Comparison of ENCODE assay signal across 35 mouse cellular contexts in the genomic region with DNA sequence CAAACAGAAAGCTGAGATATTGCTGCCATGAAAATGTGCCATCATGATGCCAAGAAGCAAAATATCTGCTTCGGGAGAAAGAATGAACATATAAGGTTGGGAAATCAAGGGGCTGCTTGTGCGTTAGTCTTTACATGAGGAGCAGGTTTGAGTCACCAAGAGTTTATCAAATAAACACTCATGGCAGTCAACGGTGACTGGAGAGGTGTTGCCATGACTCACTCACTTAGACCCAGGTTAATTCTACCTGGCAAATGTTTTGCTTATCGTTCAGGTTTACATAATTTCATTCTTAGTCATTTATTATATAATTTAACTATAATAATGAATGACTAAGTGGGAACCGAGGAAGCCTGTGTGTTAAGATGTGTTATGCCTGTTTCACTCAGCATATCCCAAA.
"Had no signal": no experiment of that assay in that cellular context is flagged by ENCODE, and none has a peak within 500 bp of the region (broad histone marks: within the 10 kb centered on the region; RNA-seq: fewer than 3 reads in every experiment).

No protein-coding gene starts in this region.

- H3K9me3 ChIP-seq: heart, embryonic 10.5 days; heart, embryonic 12.5 days; heart, embryonic 15.5 days; hindbrain, embryonic 10.5 days; hindbrain, embryonic 12.5 days; hindbrain, embryonic 13.5 days; hindbrain, embryonic 15.5 days; intestine, embryonic 15.5 days; kidney, embryonic 15.5 days had no signal

- H3K27me3 ChIP-seq: heart, embryonic 12.5 days; heart, embryonic 13.5 days; heart, embryonic 15.5 days; hindbrain, embryonic 12.5 days; hindbrain, embryonic 13.5 days; hindbrain, embryonic 15.5 days; intestine, embryonic 15.5 days; kidney, embryonic 15.5 days had no signal

- H3K4me3 ChIP-seq: heart, adult 2 months; heart, embryonic 10.5 days; heart, embryonic 12.5 days; heart, embryonic 13.5 days; heart, embryonic 15.5 days; hindbrain, embryonic 10.5 days; hindbrain, embryonic 12.5 days; hindbrain, embryonic 13.5 days; hindbrain, embryonic 15.5 days; intestine, embryonic 15.5 days; kidney, embryonic 15.5 days; layer of hippocampus, adult 2 months had no signal

- H3K36me3 ChIP-seq: heart, embryonic 10.5 days; heart, embryonic 12.5 days; heart, embryonic 13.5 days; heart, embryonic 15.5 days; hindbrain, embryonic 10.5 days; hindbrain, embryonic 12.5 days; hindbrain, embryonic 13.5 days; hindbrain, embryonic 15.5 days; intestine, embryonic 15.5 days; kidney, embryonic 15.5 days had no signal

- ATAC-seq: hindbrain, embryonic 16.5 days; hindbrain, postnatal 0 days; inflammation-experienced regulatory T-cells, adult 6 months; intestine, embryonic 15.5 days had no signal

- H3K27ac ChIP-seq: heart, adult 2 months; heart, embryonic 10.5 days; heart, embryonic 13.5 days; heart, embryonic 15.5 days; hindbrain, embryonic 10.5 days; hindbrain, embryonic 12.5 days; hindbrain, embryonic 13.5 days; hindbrain, embryonic 14.5 days; hindbrain, embryonic 15.5 days; hindbrain, postnatal 0 days; intestine, embryonic 15.5 days; kidney, embryonic 15.5 days; kidney, postnatal 0 days; layer of hippocampus, adult 2 months had no signal

- DNase-seq: heart, adult 18-20 months; heart, adult 2 months; heart, postnatal 10 days; heart, postnatal 14 days; heart, postnatal 36 days; heart, postnatal 4 days; kidney, adult 11 months; kidney, adult 18-20 months; kidney, adult 2 months; kidney, adult 8-10 months; kidney, adult 9 months; kidney, postnatal 10 days; kidney, postnatal 14 days; kidney, postnatal 25 days; kidney, postnatal 36 days; kidney, postnatal 4 days; layer of hippocampus, adult 9-11 months; layer of hippocampus, postnatal 36 days had no signal

- H3K9ac ChIP-seq: heart, embryonic 12.5 days; heart, embryonic 13.5 days; heart, embryonic 15.5 days; hindbrain, embryonic 12.5 days; hindbrain, embryonic 13.5 days; hindbrain, embryonic 14.5 days; hindbrain, embryonic 15.5 days; intestine, embryonic 15.5 days; kidney, embryonic 15.5 days had no signal

- H3K4me2 ChIP-seq: heart, embryonic 11.5 days; heart, embryonic 12.5 days; heart, embryonic 13.5 days; heart, embryonic 15.5 days; hindbrain, embryonic 12.5 days; hindbrain, embryonic 13.5 days; hindbrain, embryonic 14.5 days; hindbrain, embryonic 15.5 days; intestine, embryonic 15.5 days; kidney, embryonic 15.5 days had no signal

- H3K4me1 ChIP-seq: heart, embryonic 10.5 days; heart, embryonic 12.5 days; heart, embryonic 13.5 days; heart, embryonic 15.5 days; hindbrain, embryonic 10.5 days; hindbrain, embryonic 12.5 days; hindbrain, embryonic 13.5 days; hindbrain, embryonic 15.5 days; intestine, embryonic 15.5 days had no signal
